Mouse (Mus musculus): ENCODE results near the gene Prkg1.

DNA sequence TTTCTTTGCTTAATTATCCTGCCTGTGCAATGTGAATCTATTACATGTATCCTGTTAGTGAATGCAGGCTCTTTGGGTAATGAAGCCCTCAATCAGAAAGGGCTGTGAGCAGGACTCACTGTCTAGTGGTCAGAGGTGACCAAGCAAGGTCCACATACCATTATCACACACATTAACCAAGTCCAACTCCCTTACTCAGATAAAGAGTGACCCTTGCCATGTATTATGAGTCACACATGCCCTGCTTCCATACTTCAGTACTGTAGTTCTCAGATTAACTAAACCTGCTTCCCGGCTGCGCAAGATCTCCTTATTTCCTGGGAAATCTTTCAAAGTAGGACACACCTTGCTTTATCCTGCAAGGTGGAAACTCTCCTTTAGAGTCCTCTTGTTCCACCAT, 1073.6 kb downstream of the Prkg1 start:
- TF ChIP-seq CTCF (IDR thresholded peaks at IDR 0.05; ENCODE audit: low read depth, low read length) (no peak), POLR2AphosphoS5 (IDR thresholded peaks at IDR 0.05; ENCODE audit: insufficient replicate concordance, low read depth, low read length) (no peak), GATA1 (IDR thresholded peaks at IDR 0.05; ENCODE audit: borderline replicate concordance, low read length) (no peak), TAL1 (conservative IDR thresholded peaks at IDR 0.05; ENCODE audit: low read depth, low read length) (no peak), GATA2 (IDR thresholded peaks at IDR 0.05; ENCODE audit: borderline replicate concordance, low read depth, low read length) (no peak)
